Mouse (Mus musculus): ENCODE measurements at regions not wholly inside any gene's neighbourhood (a gene's known extent, or its start where the extent isn't known, plus 50 kb on each side); places are given as distances from the start of the nearest gene placed in this dataset.

DNA sequence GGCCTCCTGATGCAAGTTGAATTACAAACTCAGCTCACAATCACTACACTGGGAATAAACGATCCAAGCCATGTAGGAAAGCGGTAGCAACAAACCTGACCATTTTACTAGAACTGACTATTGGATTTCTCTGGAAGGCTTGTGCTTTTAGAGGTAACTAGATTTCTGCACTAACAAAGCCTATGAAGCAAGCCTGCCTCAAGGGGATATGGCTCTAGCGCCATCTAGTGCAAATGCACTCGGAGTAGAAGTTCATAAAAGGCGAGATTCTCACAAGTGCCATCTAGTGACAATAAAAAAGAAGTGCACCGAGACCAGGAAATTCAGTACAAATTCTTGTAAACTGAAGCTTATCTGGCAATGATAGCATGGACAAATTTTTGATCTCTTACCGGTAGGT is 364.9 kb upstream of the Fmr1 start:
- in situ Hi-C loops (cut with MboI; ENCODE audit: low pct_unique_long_range_greater_than_20kb in 1 of 2, low sequenced_read_pairs in 2 of 2, unreplicated experiment in 1 of 2), result loop anchor here in 1 of 2 experiments (25.0 kb wide), 1 partner anchor 274 kb away; no protein-coding TSS in a partner anchor
